Mouse (Mus musculus) cerebellum, adult 2 months (tissue): ENCODE measurements around the gene Serinc2.

ENCODE experiments used
- CTCF ChIP-seq: fragments of 200-500 bp; IDR thresholded peaks from 2 replicates; pipeline ENCODE4 v1.5.1; 2011; ENCODE audit warnings: low read depth, mild to moderate bottlenecking, control low read depth, low read length, moderate library complexity, borderline replicate concordance; ENCODE audit not compliant: insufficient read depth
- POLR2A ChIP-seq: fragments of 200-500 bp; IDR thresholded peaks from 2 replicates; pipeline ENCODE4 v1.6.1; 2011; ENCODE audit warnings: low read length, control low read depth, borderline replicate concordance; ENCODE audit not compliant: insufficient read depth

DNA sequence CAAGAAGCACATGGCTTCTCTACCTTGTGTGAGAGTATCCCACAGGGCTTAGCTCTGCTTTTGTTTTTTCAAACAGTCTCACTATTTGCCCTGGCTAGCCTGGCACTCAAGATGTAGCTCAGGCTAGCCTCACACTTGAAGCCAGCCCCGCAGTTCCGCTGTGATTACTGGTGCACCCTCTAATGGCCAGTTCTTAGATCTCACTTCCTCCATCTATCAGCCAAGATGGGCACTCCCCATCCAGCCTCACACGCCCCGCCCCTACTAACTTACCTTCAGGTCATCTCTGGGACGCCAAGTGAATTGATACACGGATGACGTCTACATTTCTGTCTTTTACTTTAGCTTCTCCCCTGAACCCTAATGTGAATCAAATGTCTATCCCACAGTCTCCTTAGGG is 40.6 kb upstream of the Serinc2 start:
- TF ChIP-seq CTCF (no peak), POLR2A (no peak)
